Mouse (Mus musculus) intestine, embryonic 15.5 days (tissue): ENCODE measurements around the gene Mnat1. TPM values are rescaled to one million over a fixed set of nuclear protein-coding genes. Genes with fewer than 3 reads are reported as not detected.
A peak's percentile ranks its signal among the peaks of the same experiment; 100 is the strongest.
"Not testable (repeated sequence)": the region's sequence is repeated elsewhere in the genome, so short reads cannot be mapped to it uniquely, and the experiment has no call there.

Experiments used
- ATAC-seq: fragments of 200-750 bp; cut with Nextera tagmentation; 2 replicates; pipeline ENCODE4 v1.8.0; 2017; ENCODE audit warnings: moderate TSS enrichment, moderate library complexity
- H3K27ac ChIP-seq: fragments of 300-500 bp; sonication (generic); 2 replicates; pipeline ENCODE4 v1.5.1; 2015; ENCODE audit warnings: mild to moderate bottlenecking, inconsistent platforms
- H3K27me3 ChIP-seq: fragments of 300-500 bp; sonication (generic); replicated peaks from 2 replicates; pipeline ENCODE4 v1.6.1; 2015; ENCODE audit warnings: inconsistent platforms
- H3K36me3 ChIP-seq: fragments of 300-500 bp; sonication (generic); 2 replicates; pipeline ENCODE4 v1.6.1; 2015; ENCODE audit warnings: inconsistent platforms
- H3K4me1 ChIP-seq: fragments of 300-500 bp; sonication (generic); replicated peaks from 2 replicates; pipeline ENCODE4 v1.6.1; 2015; ENCODE audit warnings: inconsistent platforms
- H3K4me2 ChIP-seq: fragments of 300-500 bp; sonication (generic); replicated peaks from 2 replicates; pipeline ENCODE4 v1.6.1; 2015; ENCODE audit warnings: mild to moderate bottlenecking, inconsistent platforms
- H3K4me3 ChIP-seq: fragments of 300-500 bp; sonication (generic); replicated peaks from 2 replicates; pipeline ENCODE4 v1.5.1; 2015; ENCODE audit warnings: inconsistent platforms
- H3K9ac ChIP-seq: fragments of 300-500 bp; sonication (generic); 2 replicates; pipeline ENCODE4 v1.6.1; 2015; ENCODE audit warnings: inconsistent platforms
- H3K9me3 ChIP-seq: fragments of 300-500 bp; sonication (generic); 2 replicates; pipeline ENCODE4 v1.6.1; 2016; ENCODE audit warnings: inconsistent platforms
- WGBS: fragments of 180-500 bp; shearing (Covaris S2); methylation state at CpG from one replicate; pipeline ENCODE4 v1.1.7; 2015; 5-methylcytosine and 5-hydroxymethylcytosine counted together
- polyA plus RNA-seq: library from polyadenylated mRNA; unstranded; fragments of >200 nt; fragmentation: Nextera tagmentation; extraction: Ambion mirVana; gene quantifications from 2 replicates; pipeline ENCODE4 v1.2.1, GENCODE M21; 2015

Gene Mnat1
- polyA plus RNA-seq = 21.0 and 23.3 TPM in 2 replicates

DNA sequence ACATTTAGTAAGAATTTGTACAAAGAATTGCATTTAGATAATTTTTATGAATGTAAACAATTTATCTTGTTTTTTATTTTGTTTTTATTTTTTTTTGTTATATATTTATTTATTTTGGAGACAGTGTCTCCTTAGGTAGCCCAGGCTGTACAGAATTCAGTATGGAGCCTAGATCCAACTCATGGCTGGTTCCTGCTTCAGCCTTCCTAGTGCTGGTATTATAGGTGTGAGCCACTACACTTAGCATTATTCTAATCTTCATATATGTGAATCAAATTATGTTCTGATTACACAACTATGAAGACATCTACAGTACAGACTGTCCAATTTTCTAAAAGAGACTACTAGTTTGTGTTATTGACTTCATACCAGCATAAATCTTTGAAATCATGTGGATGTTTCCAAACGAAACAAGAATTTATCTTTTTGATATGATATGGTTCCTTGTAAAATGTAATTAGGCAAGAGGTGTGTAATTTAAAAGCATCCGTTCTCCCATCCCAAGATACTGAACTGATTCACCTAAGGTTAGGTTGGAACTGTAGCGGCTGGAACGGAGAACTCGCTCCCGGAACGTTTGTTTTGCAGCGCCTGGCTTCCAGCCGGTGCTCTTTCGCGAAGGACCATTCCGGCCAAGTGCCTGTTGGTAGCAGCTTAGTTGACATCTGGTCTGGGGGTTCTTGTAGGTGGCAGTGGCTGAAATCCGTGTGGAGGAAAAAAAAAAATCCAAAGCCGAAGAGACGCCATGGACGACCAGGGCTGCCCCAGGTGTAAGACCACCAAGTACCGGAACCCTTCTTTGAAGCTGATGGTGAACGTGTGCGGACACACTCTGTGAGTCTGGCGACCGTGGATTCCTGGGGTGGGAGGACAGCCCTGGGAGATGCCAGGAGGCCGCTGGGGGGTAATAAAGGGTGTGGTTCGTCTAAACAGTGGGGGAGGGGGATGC is at the start of gene Mnat1:
Mnat1 (plus strand) TSS at position 625 of the 949 bp plus-strand sequence.
- peak within 1 kb of the TSS; percentile 62 for H3K4me2 ChIP-seq
- under 1% methylated on average over 23 of the region's 23 CpGs for WGBS
- H3K9me3 ChIP-seq = no peaks in the 10 kb centered on the region
- ATAC-seq = peak; percentile 90
- no peaks in the 10 kb centered on the region for H3K27me3 ChIP-seq
- no peaks in the 10 kb centered on the region for H3K4me1 ChIP-seq
- H3K9ac ChIP-seq = peak within 1 kb of the TSS; percentile 71
- no peak within 1 kb of the TSS for H3K27ac ChIP-seq
- peak within 1 kb of the TSS; percentile 75 for H3K4me3 ChIP-seq
- H3K36me3 ChIP-seq = no peaks in the 10 kb centered on the region

DNA sequence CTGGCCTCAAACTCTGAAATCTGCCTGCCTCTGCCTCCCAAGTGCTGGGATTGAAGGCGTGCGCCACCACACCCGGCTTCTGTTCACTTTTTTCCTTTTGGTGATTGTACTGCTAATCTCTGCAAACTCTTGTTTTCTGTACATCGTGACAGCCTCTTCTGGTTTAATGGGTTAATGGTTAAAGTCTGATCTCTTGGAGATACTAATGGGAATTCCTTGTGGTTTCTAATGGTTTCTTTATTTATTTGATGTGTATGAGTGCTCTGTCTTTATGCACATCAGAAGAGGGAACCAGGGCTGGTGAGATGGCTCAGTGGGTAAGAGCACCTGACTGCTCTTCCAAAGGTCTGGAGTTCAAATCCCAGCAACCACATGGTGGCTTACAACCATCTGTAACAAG is 41.7 kb upstream of the Mnat1 start:
- not testable (repeated sequence) for H3K4me1 ChIP-seq, H3K4me3 ChIP-seq, ATAC-seq, H3K36me3 ChIP-seq, H3K4me2 ChIP-seq, H3K9me3 ChIP-seq, H3K27ac ChIP-seq, H3K27me3 ChIP-seq, H3K9ac ChIP-seq
- WGBS = 89% methylated on average over 4 of the region's 4 CpGs

DNA sequence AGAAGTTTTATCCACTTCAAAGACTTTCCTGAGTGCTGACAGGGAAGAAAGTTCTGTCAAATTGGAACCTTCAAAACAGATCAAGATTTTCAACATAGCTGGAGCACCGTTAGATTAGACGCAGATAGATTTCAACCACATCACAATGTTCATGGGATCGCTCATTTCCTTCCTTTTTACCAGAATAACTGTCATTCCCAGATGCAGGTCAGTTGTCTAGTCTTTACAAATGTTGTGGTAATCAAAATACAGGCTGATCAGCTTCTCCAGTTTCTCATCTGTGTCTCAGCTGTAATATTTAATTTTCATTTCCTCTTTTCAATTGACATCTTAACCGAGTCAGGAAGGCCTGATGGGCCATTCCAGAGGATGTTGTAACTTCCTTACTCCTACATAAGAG is 39.7 kb upstream of the Mnat1 start:
- Histone ChIP-seq H3K27ac (no peak overlapping the region), H3K9ac (no peak overlapping the region), H3K36me3 (no peaks in the 10 kb centered on the region), H3K4me2 (no peak overlapping the region), H3K9me3 (no peaks in the 10 kb centered on the region), H3K27me3 (no peaks in the 10 kb centered on the region), H3K4me3 (no peak overlapping the region), H3K4me1 (no peaks in the 10 kb centered on the region)
- ATAC-seq = no peak
- WGBS = 78% methylated on average over 4 of the region's 4 CpGs

DNA sequence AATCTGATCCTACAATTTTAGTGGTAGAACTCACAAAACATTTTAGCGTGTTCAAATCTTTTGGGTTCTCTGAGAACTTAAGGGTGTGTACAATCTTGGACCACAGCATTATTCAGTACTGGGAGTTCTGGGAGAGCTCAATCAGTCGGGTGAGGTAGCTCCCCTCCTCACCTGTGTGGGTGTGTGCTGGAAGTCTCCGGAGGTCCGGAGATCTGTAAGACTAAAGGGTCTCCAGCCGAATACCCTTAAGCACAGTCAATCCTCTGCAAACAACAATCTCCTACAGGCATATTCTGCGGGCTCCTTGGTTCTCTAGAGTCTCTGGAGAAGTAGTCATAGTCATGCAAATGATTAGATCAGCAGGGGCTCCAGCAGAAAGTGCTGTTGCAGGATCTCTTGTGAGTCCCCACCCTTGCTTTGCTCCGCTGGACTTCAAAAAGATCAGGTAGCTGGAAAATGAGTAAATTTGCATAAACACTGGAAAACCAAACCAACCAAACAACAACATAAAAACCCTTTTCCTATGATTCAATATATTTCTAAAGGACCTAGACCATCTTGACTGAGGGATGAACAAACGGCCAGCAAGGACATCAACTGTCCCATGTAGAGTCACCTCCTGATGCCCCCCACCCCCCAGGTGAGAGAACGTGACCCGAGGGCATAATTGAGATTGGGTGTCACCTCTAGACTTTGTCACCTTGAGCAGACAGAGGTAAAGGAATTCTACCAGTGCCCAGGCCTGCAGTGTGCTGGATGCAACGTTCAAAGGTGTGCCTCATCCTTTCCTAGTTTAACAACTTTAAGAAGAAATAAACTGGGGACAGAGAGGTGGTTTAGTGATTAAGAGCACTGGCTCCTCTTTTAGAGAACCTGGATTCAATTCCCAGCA is 37.5 kb upstream of the Mnat1 start:
- ATAC-seq = no peak
- Histone ChIP-seq H3K9me3 (no peaks in the 10 kb centered on the region), H3K27ac (no peak overlapping the region), H3K9ac (no peak overlapping the region), H3K4me3 (no peak overlapping the region), H3K27me3 (no peaks in the 10 kb centered on the region), H3K36me3 (no peaks in the 10 kb centered on the region), H3K4me2 (no peak overlapping the region), H3K4me1 (no peaks in the 10 kb centered on the region)
- WGBS = 27% methylated on average over 11 of the region's 11 CpGs

DNA sequence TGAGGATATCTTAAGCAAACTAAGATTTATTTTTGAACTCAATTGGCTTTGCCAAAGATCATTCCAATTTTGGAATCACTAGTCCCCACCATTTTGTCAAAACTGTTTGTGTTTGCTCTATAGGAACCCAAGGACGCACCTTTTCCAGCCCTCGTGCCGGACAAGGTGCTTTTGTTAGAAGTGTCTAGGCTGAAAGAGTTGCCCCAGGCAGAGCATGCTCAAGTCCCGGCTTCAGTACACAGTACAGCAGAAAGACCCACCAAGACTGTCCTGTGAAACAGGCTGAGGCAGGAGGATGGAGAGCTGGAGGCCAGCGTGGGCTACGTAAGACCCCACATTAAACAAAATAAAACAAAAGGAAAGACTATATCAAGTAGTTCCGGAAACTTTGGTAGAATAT is 36.4 kb upstream of the Mnat1 start:
- WGBS = 87% methylated on average over 7 of the region's 7 CpGs
- Histone ChIP-seq H3K4me3 (no peak overlapping the region), H3K4me1 (no peaks in the 10 kb centered on the region), H3K27ac (no peak overlapping the region), H3K36me3 (no peaks in the 10 kb centered on the region), H3K27me3 (no peaks in the 10 kb centered on the region), H3K9ac (no peak overlapping the region), H3K4me2 (no peak overlapping the region), H3K9me3 (no peaks in the 10 kb centered on the region)
- no peak for ATAC-seq

DNA sequence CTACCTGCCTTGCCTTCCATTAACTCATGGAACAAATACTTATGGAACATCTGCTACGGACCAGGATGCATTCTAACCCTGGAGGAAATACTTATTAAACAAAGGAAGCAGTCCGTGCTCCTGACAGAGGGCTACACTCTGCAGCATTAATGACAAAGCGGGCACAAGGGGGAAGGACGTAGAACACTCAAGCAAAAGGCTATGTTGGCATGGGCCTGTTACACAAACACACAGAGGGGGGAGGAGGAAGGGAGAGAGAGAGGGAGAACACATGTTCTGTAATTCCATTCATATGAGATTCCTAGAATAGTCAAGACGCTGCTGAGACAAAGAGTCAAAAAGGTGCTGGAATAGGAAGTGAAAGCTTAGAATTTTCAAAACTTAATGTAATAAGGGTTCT is 35.0 kb upstream of the Mnat1 start:
- Histone ChIP-seq H3K4me1 (no peaks in the 10 kb centered on the region), H3K4me3 (no peak overlapping the region), H3K27ac (no peak overlapping the region), H3K36me3 (no peaks in the 10 kb centered on the region), H3K27me3 (no peaks in the 10 kb centered on the region), H3K9me3 (no peaks in the 10 kb centered on the region), H3K9ac (no peak overlapping the region), H3K4me2 (no peak overlapping the region)
- no peak for ATAC-seq
- 59% methylated on average over 5 of the region's 5 CpGs for WGBS

DNA sequence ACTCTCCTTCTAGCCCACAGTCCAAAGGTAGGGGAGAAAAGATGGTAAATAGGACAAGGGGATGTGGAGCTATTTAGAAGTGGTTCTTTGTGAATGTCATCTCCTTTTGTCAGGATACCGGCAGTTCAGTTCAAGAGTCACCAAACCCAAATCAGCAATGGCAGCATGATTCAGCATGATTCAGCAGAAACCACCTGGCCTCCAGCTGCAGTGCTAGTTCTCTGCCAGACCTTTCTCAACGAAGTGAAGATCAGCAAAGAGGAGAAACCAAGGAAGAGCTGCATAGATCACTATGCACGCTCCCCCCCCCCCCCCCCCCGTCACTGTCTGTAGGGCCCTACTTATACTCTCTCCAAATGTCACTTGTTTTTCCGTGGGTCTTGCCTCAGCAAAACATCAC is 34.6 kb upstream of the Mnat1 start:
- no peaks in the 10 kb centered on the region for H3K9me3 ChIP-seq
- H3K9ac ChIP-seq = no peak overlapping the region
- no peaks in the 10 kb centered on the region for H3K36me3 ChIP-seq
- H3K27ac ChIP-seq = no peak overlapping the region
- 62% methylated on average over 5 of the region's 5 CpGs for WGBS
- H3K4me3 ChIP-seq = no peak overlapping the region
- ATAC-seq = no peak
- no peak overlapping the region for H3K4me2 ChIP-seq
- H3K27me3 ChIP-seq = no peaks in the 10 kb centered on the region
- no peaks in the 10 kb centered on the region for H3K4me1 ChIP-seq

DNA sequence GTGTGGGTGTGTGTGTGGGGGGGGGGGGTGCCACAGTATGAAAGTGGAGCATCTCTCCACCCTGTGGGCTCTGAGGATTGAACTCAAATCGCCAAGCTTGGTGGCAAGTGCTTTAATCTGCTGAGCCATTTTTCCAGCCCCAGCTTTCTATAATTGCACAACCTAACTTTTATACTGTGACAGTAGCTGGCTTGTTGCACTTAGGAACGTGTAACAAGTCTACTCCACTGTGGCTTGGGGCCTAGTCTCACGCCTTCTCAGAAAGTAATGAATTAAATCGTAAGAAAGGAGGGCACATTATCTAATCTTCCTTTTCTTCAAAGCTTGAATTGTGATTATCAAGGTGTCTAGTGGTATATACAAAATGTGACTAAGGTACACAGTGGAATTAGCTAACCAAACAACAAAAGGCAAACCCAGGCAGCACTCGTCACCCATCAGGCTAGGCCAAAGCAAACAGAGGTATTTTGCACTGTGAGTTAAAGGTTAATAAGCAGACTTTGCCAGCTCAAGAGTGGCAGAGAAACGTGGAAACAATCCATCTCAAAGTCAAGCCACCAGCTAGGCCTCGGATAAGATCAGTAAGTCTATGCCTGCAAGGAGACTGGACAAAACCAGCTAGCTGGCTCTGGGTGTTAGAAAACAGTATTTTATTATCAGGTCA is 32.7 kb upstream of the Mnat1 start:
- Histone ChIP-seq H3K9me3 (no peaks in the 10 kb centered on the region), H3K9ac (no peak overlapping the region), H3K4me3 (no peak overlapping the region), H3K27me3 (no peaks in the 10 kb centered on the region), H3K4me1 (no peaks in the 10 kb centered on the region), H3K36me3 (no peaks in the 10 kb centered on the region), H3K27ac (no peak overlapping the region), H3K4me2 (no peak overlapping the region)
- no peak for ATAC-seq
- WGBS = 56% methylated on average over 7 of the region's 7 CpGs

DNA sequence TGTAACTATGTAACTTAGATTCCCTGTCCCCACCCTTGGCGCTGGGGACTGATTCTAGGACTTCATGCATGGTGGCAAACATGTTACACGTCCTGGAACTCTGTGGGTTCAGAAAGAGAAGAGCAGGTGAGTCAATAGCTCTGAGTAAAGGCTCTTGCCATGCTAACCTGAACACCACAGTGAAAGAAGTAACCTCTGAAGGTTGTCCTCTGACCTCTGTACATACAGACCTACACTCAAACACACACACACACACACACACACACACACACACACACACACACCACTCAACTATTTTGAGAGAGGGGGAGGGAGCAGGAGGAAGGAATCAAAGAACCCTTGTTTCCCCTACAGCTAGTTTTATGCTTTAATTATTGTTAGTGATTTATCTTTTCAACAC is 29.3 kb upstream of the Mnat1 start:
- Histone ChIP-seq H3K4me2 (no peak overlapping the region), H3K27ac (no peak overlapping the region), H3K36me3 (no peaks in the 10 kb centered on the region), H3K4me3 (no peak overlapping the region), H3K4me1 (no peaks in the 10 kb centered on the region), H3K27me3 (no peaks in the 10 kb centered on the region), H3K9ac (no peak overlapping the region), H3K9me3 (no peaks in the 10 kb centered on the region)
- WGBS = 83% methylated on average over 2 of the region's 2 CpGs
- ATAC-seq = no peak

DNA sequence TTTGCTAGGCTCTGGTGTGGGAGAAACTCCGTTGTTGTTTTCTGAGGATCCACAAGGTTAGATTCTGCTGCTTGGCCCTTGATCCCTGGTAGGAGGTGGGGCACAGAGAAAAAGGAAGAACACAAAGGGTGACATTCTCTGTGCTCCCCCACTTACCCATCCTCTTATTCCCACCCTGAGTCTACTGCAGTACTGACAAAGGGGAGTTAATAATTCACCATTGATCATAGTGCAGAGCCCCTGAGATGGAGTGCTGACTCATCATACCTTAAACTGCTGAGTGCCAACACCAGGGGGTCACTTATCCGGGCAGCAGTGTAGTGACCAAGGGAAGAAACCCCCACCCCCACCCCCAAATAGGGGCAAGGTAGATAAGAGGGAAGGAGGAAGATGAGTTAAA is 28.9 kb upstream of the Mnat1 start:
- ATAC-seq = 0 out of 2 replicates have a peak, but pooled peaks have one; percentile 45

DNA sequence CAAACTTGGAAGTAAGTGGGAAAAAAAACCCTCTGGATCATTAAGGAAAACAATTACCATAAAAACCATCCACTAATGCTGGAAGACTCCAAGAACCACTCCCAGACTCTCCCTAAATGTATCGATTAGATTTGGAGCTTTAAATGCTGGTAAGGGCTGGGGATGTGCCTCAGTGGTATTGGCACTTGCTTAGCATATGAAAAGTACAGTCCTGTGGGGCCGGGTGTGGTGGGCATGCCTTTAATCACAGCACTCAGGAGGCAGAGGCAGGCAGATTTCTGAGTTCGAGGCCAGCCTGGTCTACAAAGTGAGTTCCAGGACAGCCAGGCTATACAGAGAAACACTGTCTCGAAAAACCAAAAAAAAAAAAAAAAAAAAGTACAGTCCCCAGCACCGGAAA is 27.3 kb upstream of the Mnat1 start:
- not testable (repeated sequence) for ATAC-seq, H3K4me3 ChIP-seq, H3K9me3 ChIP-seq, H3K27ac ChIP-seq, H3K4me1 ChIP-seq, H3K36me3 ChIP-seq, H3K9ac ChIP-seq, H3K4me2 ChIP-seq, H3K27me3 ChIP-seq
- 91% methylated on average over 5 of the region's 5 CpGs for WGBS

More for the DNA sequence above, 28.9 kb upstream of the Mnat1 start:
- no peak overlapping the region for H3K27ac ChIP-seq
- no peak overlapping the region for H3K9ac ChIP-seq
- no peaks in the 10 kb centered on the region for H3K36me3 ChIP-seq
- no peaks in the 10 kb centered on the region for H3K4me1 ChIP-seq
- 16% methylated on average over 2 of the region's 2 CpGs for WGBS
- no peaks in the 10 kb centered on the region for H3K9me3 ChIP-seq
- H3K4me3 ChIP-seq = no peak overlapping the region
- H3K4me2 ChIP-seq = no peak overlapping the region
- no peaks in the 10 kb centered on the region for H3K27me3 ChIP-seq

DNA sequence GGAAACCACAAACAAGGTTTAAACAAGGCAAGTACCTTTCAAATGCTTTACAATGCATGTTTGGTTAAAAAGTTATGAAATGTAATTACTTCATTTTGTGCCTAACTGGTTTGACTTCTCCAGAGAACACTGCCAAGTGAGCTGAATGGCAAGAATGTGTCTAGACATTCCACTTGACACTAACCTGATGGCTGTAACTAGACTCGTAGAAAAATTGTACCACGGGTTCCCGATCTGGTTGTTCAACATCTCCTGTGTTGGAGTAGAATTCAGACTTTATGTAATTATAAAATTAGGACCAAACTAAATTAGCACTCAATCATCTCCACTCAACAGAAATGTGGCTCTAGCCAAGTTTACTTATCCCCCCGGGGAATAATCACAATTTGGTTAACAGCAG is 24.9 kb upstream of the Mnat1 start:
- H3K4me3 ChIP-seq = no peak overlapping the region
- WGBS = 73% methylated on average over 4 of the region's 4 CpGs
- no peak overlapping the region for H3K27ac ChIP-seq
- no peaks in the 10 kb centered on the region for H3K9me3 ChIP-seq
- H3K27me3 ChIP-seq = no peaks in the 10 kb centered on the region
- H3K36me3 ChIP-seq = no peaks in the 10 kb centered on the region
- no peak overlapping the region for H3K4me2 ChIP-seq
- H3K4me1 ChIP-seq = no peaks in the 10 kb centered on the region
- no peak overlapping the region for H3K9ac ChIP-seq
- no peak for ATAC-seq
